Mouse (Mus musculus) brain, embryonic 14.5 days (tissue): Measurements from ENCODE around the gene Dusp22.

Source experiments
- CTCF ChIP-seq: fragments of 200-500 bp; IDR thresholded peaks from 2 replicates; pipeline ENCODE4 v1.5.1; 2012; ENCODE audit warnings: inconsistent platforms, mild to moderate bottlenecking, moderate library complexity, borderline replicate concordance; ENCODE audit not compliant: insufficient read depth, insufficient read length; ENCODE audit errors: extremely low read depth
- POLR2A ChIP-seq: fragments of 200-500 bp; IDR thresholded peaks from 2 replicates; pipeline ENCODE4 v1.6.1; 2012; ENCODE audit warnings: mild to moderate bottlenecking, inconsistent platforms, borderline replicate concordance; ENCODE audit not compliant: poor library complexity, insufficient read depth, insufficient read length, severe bottlenecking; ENCODE audit errors: extremely low read depth

DNA sequence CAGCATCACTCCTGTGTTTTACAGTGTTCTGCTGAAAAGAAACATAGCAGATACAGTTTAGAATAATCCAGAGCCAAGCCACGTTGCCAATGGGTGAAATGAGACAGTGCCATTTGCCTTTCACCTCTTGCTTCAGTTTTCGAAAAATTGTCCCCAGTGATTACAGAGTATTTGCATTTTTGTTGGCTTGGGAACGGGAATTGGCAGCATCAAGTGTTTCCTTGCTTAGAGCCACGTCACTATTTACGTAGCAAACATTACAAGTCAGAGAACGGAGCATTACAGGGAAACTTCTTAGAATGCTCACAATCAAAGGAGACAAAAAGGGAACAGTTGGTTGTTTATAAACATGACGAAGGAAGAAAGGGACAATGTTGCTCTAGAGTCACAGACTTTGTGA, 85.3 kb downstream of the Dusp22 start:
- no peak for TF ChIP-seq POLR2A
- TF ChIP-seq CTCF, result no peak
